Mouse (Mus musculus): Measurements from ENCODE around the gene Hoxa9. TPM values are rescaled to one million over a fixed set of nuclear protein-coding genes. Genes with fewer than 3 reads are reported as not detected.

Gene Hoxa9
- polyA plus RNA-seq, 1 experiment: not detected

DNA sequence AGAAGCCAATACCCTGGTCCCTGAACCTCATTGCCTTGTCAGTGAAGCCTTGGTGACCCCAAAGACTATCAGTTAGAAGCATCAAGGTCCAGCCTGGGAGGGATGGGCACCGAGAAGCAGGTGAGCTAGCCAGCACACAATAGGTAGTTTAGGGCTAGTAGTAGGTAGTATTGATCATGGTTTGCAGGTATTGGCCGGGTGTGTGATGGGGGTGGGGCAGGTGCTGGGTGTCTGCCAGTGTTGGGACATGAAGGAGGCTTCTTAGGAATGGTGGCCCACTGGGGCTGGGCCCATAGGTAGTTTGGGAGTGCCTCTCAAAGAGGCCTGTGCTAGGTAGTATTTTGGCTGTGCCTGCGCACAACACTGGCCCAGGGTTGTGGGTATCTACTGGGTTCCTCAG, 15.8 kb downstream of the Hoxa9 start:
- WGBS: 50% methylated on average over 3 of the region's 3 CpGs
- Histone ChIP-seq H3K4me3 (replicated peaks; ENCODE audit: extremely low read depth, low read depth, low read length) (no peak overlapping the region), H3K4me1 (ENCODE audit: control insufficient read depth, insufficient read depth, low read length) (peaks cover 12% of the 10 kb centered on the region)
- TF ChIP-seq CTCF (IDR thresholded peaks at IDR 0.05; ENCODE audit: insufficient read depth, low read length) (no peak), POLR2A (IDR thresholded peaks at IDR 0.05; ENCODE audit: borderline replicate concordance, extremely low read depth, low read depth, low read length) (no peak)
- DNase-seq: no peak

DNA sequence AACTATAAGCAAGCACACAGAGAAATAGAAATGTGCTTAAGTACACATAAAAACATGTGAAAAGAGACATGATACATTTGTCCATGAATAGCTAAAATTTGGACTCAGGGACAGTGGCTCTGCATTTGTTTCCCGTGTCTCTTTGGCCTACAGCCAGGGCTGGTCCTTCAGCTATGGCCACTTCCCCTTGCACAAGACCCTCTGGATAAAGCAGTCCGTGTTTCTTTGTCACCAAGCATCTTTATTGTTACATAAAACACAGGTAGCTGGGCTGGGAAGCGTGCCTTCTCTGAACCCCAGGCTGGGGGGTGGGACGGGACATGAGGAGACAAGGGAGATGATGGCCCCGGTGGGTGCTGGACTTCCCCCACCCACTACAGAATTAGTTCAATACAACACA, 16.6 kb downstream of the Hoxa9 start:
- Histone ChIP-seq H3K4me3 (replicated peaks; ENCODE audit: extremely low read depth, low read depth, low read length) (no peak overlapping the region), H3K4me1 (ENCODE audit: control insufficient read depth, insufficient read depth, low read length) (peaks cover 12% of the 10 kb centered on the region)
- 38% methylated on average over 5 of the region's 5 CpGs for WGBS
- no peak for TF ChIP-seq POLR2A (IDR thresholded peaks at IDR 0.05; ENCODE audit: borderline replicate concordance, extremely low read depth, low read depth, low read length)
- TF ChIP-seq CTCF (IDR thresholded peaks at IDR 0.05; ENCODE audit: insufficient read depth, low read length): no peak
- no peak for DNase-seq

DNA sequence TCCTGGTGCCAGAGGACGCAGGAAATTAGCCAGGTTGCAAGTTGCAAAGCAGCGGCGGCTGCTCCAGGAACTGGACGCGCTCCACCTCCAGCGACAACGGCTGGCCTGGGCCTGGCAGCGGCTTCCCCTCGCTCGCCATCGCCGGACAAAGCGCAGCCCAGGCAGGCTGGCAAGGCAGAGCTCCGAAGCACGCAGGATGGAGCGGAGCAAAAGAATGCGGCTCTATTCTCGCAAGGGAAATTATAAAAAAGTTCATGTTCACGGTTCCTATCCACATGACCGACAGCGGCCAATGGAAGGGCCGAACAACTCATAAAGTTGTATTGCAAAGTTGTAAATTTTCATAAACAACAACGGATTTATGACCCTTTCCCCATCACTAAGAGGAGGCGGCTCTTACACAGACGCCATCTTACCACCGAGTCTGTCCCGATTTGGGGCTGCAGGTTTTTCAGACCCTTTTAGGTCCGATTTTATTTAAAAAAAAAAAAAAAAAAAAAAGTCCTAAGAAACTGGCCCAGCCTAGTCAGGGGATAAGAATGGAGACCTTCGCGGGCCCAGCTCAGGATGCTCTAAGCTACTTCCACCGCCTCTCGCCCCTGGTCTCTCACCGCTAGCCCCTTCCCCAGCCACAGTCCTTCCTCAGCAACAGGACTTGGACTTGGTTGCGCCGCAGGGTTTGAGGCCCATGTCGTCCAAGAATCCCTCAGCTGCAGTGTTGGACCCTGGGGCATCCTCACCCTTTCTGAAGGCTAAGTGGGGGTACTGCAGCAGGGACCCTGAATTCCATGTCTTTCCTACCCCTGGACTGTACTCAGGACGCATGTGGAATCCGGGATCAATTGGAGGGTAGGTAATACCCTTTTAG, 17.5 kb downstream of the Hoxa9 start, which contains the start of the genes Hoxa3 and Gm28308:
Gene Hoxa3 (minus strand): TSS at position 218 of the 868 bp plus-strand sequence.
Gene Gm28308 (minus strand): TSS at position 221 of the 868 bp plus-strand sequence.
- Histone ChIP-seq H3K4me3 (replicated peaks; ENCODE audit: extremely low read depth, low read depth, low read length) (peak within 1 kb of the TSS; percentile 69), H3K4me1 (ENCODE audit: control insufficient read depth, insufficient read depth, low read length) (peaks cover 15% of the 10 kb centered on the region)
- DNase-seq: no peak
- TF ChIP-seq CTCF (IDR thresholded peaks at IDR 0.05; ENCODE audit: insufficient read depth, low read length): no peak
- TF ChIP-seq POLR2A (IDR thresholded peaks at IDR 0.05; ENCODE audit: borderline replicate concordance, extremely low read depth, low read depth, low read length): peak; percentile 40; the same call in 1 of the 2 replicates
- WGBS: 11% methylated on average over 38 of the region's 38 CpGs

DNA sequence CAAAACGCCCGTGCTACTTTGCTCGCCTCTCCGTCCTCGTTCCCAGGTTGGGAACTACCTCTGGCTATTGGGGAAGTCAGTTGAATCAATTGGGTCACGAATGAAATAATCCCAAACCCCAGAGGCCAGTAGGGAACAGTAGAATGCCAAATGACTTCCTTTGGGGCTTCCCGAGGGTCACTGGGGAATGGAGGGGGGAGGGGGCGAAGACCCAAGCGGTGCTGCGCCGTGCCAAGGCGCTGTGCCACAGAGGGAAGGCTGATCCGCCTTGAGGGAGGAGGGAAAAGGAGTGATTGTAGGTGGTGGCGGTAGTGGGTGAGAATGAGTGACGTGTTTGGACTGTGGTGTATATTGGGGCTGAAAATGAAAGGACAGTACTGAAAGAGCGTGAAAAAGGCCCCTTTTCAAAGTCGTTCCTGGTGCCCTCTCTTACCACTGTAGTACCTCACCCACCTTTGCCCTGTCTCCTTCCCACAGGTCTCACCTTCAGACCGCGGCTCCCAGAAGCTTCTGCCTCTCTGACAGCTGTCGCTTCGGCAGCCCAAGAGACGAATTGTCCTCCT, 18.3 kb downstream of the Hoxa9 start:
- H3K4me3 ChIP-seq (replicated peaks; ENCODE audit: extremely low read depth, low read depth, low read length): peak overlapping the region; percentile 69
- 6% methylated on average over 22 of the region's 22 CpGs for WGBS
- TF ChIP-seq POLR2A (IDR thresholded peaks at IDR 0.05; ENCODE audit: borderline replicate concordance, extremely low read depth, low read depth, low read length) (no peak), CTCF (IDR thresholded peaks at IDR 0.05; ENCODE audit: insufficient read depth, low read length) (no peak)
- H3K4me1 ChIP-seq (ENCODE audit: control insufficient read depth, insufficient read depth, low read length): peaks cover 15% of the 10 kb centered on the region
- DNase-seq: no peak

DNA sequence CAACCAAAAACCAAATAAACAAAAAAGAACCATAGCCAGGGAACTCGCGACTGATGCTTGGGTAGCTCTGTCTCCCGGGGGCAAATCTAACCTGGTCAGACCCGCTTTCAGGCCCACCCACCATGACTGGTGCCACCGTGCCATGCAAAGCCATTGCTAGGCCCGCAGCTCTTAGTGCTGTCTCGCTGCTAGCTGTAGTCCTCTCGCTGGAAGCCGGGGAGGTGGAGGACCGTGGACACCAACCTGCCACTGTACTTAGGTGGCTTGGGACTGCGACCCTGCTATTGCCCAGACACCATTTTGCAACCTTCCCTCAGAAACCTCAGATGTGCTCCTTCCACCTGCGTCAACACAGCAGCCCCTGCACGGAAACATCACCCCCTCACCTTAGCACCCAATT, 18.9 kb downstream of the Hoxa9 start:
- DNase-seq: no peak
- TF ChIP-seq CTCF (IDR thresholded peaks at IDR 0.05; ENCODE audit: insufficient read depth, low read length): no peak
- TF ChIP-seq POLR2A (IDR thresholded peaks at IDR 0.05; ENCODE audit: borderline replicate concordance, extremely low read depth, low read depth, low read length): no peak
- 7% methylated on average over 13 of the region's 13 CpGs for WGBS
- H3K4me3 ChIP-seq (replicated peaks; ENCODE audit: extremely low read depth, low read depth, low read length): peak overlapping the region; percentile 69
- peaks cover 15% of the 10 kb centered on the region for H3K4me1 ChIP-seq (ENCODE audit: control insufficient read depth, insufficient read depth, low read length)

DNA sequence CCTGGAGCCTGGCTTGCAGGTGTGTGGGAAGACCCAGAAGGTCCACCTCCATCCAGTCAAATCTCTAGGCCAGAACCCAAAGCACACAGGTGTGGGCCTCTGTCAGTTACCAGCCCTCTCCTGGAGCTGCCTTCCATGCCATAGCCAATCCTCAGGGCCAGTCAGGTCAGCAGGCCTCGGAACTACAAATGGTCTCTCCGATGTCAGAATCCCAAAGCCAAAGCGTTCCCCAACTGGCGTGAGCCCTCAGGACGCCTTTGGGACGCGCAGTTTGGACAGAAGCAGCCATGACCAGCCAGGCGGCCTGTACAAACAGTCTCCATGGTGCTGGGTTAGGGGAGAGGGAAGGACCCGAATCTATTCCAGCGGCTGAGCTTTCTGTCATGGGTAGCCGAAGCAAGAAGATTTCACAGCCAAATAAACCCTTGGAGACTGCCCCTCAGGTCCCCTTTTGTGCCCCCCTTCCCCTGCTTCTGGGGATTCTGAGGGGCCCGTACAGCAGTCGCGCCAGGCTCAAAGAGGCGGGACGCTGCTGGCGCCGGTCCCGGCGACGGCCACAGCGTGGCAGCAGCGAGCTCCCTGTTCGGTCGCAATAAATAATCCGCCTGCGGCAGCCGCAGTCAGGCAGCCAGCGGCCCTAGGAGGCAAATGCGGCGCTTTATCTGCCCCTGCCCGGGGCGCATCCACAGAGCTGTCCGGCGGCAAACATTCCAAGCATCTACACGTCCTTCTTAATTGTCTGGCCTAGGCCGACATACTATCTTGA, 19.5 kb downstream of the Hoxa9 start:
- peak; percentile 81 for DNase-seq
- Histone ChIP-seq H3K4me3 (replicated peaks; ENCODE audit: extremely low read depth, low read depth, low read length) (peak overlapping the region; percentile 69), H3K4me1 (ENCODE audit: control insufficient read depth, insufficient read depth, low read length) (peaks cover 15% of the 10 kb centered on the region)
- 4% methylated on average over 37 of the region's 37 CpGs for WGBS
- TF ChIP-seq CTCF (IDR thresholded peaks at IDR 0.05; ENCODE audit: insufficient read depth, low read length) (peak; percentile 44; the same call in 1 of the 2 replicates), POLR2A (IDR thresholded peaks at IDR 0.05; ENCODE audit: borderline replicate concordance, extremely low read depth, low read depth, low read length) (peak; percentile 51; the same call in 1 of the 2 replicates)

DNA sequence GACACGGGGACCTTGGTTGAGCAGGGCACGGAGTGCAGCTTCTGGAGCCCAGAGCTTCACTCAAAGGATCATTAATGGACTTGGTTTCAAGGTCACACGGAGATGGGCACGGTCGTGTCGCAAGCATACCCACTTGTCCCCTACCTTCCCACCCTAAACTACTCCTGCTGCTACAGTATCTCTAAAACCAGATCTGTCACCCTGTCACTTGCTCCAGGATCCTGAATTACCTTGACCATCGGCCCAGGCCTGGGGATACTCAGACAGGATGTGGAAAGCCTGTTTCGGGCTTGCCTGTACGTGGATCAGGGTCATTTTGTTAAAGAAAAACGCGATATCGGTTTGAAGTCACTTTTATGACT, 21.2 kb downstream of the Hoxa9 start:
- TF ChIP-seq POLR2A (IDR thresholded peaks at IDR 0.05; ENCODE audit: borderline replicate concordance, extremely low read depth, low read depth, low read length): no peak
- no peak for TF ChIP-seq CTCF (IDR thresholded peaks at IDR 0.05; ENCODE audit: insufficient read depth, low read length)
- Histone ChIP-seq H3K4me3 (replicated peaks; ENCODE audit: extremely low read depth, low read depth, low read length) (no peak overlapping the region), H3K4me1 (ENCODE audit: control insufficient read depth, insufficient read depth, low read length) (peaks cover 15% of the 10 kb centered on the region)
- 57% methylated on average over 12 of the region's 12 CpGs for WGBS
- no peak for DNase-seq

DNA sequence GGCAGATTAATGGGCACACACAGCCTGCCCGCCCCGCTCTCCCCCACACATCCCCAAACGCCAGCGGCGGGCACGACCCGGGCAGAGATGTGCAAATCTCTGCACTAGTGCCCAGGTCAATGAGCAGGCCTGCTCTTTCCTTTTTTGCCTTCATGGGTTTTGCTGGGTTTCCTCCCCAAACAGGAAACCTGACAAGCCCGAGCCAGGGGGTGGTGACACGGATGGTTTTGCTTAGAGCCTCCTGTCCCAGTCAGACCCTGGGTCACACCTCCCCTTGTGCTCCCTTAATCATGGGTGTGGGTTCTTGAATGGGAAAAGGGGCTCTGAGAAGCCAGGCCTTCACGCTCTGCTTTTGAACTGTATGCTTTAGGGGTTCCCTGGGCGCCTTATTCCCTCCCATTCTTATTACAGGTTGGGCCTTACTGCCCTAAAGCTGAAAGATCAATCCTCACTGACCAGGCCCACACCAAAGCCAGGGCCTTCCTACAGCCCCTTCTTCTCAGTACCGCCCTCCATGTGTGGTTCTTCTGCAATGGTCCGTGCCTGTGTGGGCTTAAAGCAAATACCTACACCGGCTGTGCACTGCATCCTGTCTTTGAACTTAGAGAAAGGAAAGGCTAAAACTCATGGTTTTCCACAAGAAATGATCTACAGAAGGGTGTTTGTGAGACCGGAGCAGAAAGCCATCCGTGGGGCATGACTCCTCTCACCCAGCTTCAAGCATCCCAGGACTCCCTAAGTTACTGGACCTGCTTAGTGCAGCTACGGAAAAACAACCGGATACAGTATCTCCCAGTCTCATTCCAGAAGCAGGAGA, 21.8 kb downstream of the Hoxa9 start:
- no peak for DNase-seq
- WGBS: 31% methylated on average over 18 of the region's 18 CpGs
- Histone ChIP-seq H3K4me3 (replicated peaks; ENCODE audit: extremely low read depth, low read depth, low read length) (peak overlapping the region; percentile 48), H3K4me1 (ENCODE audit: control insufficient read depth, insufficient read depth, low read length) (peaks cover 15% of the 10 kb centered on the region)
- TF ChIP-seq CTCF (IDR thresholded peaks at IDR 0.05; ENCODE audit: insufficient read depth, low read length) (no peak), POLR2A (IDR thresholded peaks at IDR 0.05; ENCODE audit: borderline replicate concordance, extremely low read depth, low read depth, low read length) (no peak)

All from lung, adult 2 months (tissue).